Mouse (Mus musculus) gastrocnemius, adult 2 months (tissue): ENCODE measurements around the gene Adgrl1. TPM values are rescaled to one million over a fixed set of nuclear protein-coding genes. Genes with fewer than 3 reads are reported as not detected.

Experiments
- DNase-seq: peaks from one replicate; pipeline ENCODE4 v3.0.0; 2022
- H3K27ac ChIP-seq: fragments of 200-600 bp; 2 replicates; pipeline ENCODE4 v1.8.1; 2022; ENCODE audit warnings: mild to moderate bottlenecking
- H3K4me3 ChIP-seq: fragments of 200-600 bp; 2 replicates; pipeline ENCODE4 v1.8.1; 2022; ENCODE audit warnings: mild to moderate bottlenecking, moderate library complexity
- CTCF ChIP-seq: fragments of 200-600 bp; IDR thresholded peaks from 2 replicates; pipeline ENCODE4 v1.8.1; 2022; ENCODE audit warnings: antibody characterized with exemption, mild to moderate bottlenecking, moderate library complexity
- intact Hi-C: fragments of 180-260 bp; cut with DNase I; formaldehyde crosslinking; loops from one replicate; pipeline ENCODE4 v1.15.1; 2025
- total RNA-seq, 2 experiments: library from RNA; stranded (reverse); gene quantifications; 2 replicates each; pipeline ENCODE4 v1.2.3; 2021

Adgrl1 gene
- total RNA-seq, 2 experiments from 2014 or later: 14.7 to 22.5 TPM

- H3K4me3 ChIP-seq: no peak overlapping the region
- intact Hi-C loops: no loop called here
- no peak for TF ChIP-seq CTCF
- H3K27ac ChIP-seq: no peak overlapping the region
- DNase-seq: no peak
Observed at GRCm38 (mm10) chr8:83892061-83892460, 7.8 kb upstream of the Adgrl1 start.

- TF ChIP-seq CTCF: peak; percentile 94
- peak; percentile 80 for DNase-seq
- Histone ChIP-seq H3K4me3 (no peak overlapping the region), H3K27ac (no peak overlapping the region)
- intact Hi-C loops: loop anchor here (1.0 to 2.0 kb wide), 2 partner anchors 170 to 231 kb away; no protein-coding TSS in a partner anchor
Observed at GRCm38 (mm10) chr8:83893915-83894314, 6.0 kb upstream of the Adgrl1 start.

DNA sequence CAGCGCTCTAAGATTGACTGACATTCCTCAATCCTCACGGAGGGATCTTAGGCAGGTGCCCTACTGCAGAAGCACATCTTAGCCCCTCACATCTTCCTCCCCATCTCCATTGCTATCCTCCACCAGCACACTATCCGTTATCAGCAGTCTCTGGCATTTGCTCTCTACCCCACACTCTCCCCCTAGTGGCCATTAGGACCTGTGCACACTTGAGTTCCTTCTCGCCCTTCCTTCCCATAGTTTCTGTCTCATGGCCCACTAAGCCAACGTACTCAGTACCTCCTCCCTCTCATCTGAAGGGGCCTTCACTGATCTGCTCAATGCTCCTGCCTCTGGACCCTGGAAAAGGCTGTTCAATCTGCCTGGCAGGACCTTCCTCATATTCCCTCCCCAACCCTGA, 4.0 kb upstream of the Adgrl1 start:
- peak; percentile 93 for TF ChIP-seq CTCF
- H3K27ac ChIP-seq: no peak overlapping the region
- intact Hi-C loops: loop anchor here (1.0 to 2.0 kb wide), 2 partner anchors 113 to 233 kb away; no protein-coding TSS in a partner anchor
- DNase-seq: peak; percentile 45
- H3K4me3 ChIP-seq: no peak overlapping the region

DNA sequence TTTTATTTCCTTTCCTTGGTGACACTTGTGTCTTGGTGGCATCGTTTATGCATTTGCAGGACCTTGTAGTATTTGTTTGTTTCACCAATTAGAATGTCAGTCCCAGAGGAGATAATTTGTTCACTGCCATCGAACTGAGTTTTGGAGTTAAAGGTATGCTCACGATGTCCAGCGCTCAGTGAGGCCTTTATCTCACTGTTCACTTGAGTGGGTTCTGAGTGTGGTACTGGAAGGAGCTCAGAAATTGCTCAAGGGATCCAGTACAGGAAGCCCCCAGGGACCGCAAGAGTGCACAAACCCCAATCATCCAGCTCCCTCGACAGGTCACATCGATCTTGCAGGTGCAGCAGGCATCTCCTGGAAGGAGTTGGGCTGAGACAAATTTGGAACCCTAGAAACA, 3.4 kb upstream of the Adgrl1 start:
- no peak overlapping the region for H3K27ac ChIP-seq
- H3K4me3 ChIP-seq: no peak overlapping the region
- no peak for DNase-seq
- intact Hi-C loops: loop anchor here (1.0 kb wide), 1 partner anchor 113 kb away; no protein-coding TSS in a partner anchor
- no peak for TF ChIP-seq CTCF

DNA sequence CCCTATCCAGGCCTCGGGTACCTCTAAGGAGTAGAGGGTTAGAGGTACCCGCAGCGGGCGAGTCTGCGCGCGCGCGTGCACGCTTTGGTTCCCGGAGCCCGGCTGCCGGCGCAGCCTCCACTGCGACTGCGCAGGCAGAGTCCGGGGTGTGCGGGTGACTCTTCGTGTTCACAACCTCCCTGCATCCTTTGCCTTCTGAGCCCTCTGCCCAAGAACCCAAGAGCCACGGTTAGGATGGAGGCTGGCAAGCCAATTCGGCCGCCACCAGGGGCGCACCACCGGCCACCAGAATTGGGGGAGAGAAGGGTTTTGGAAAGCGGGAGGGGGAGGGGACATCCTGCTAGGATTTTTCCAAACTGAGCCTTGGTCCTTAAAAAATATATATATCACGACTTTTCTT, 2.7 kb upstream of the Adgrl1 start:
- peak; percentile 59 for TF ChIP-seq CTCF
- Histone ChIP-seq H3K27ac (peak overlapping the region; percentile 5; the same call in 1 of the 2 replicates), H3K4me3 (peak overlapping the region; percentile 56)
- DNase-seq: peak; percentile 49
- intact Hi-C loops: no loop called here

GRCm38 (mm10) chr8:83898456-83898855, 1.4 kb upstream of the Adgrl1 start:
- no peak for TF ChIP-seq CTCF
- DNase-seq: no peak
- intact Hi-C loops: no loop called here
- peak overlapping the region; percentile 89 for H3K4me3 ChIP-seq
- peak overlapping the region; percentile 84; the same call in 1 of the 2 replicates for H3K27ac ChIP-seq

DNA sequence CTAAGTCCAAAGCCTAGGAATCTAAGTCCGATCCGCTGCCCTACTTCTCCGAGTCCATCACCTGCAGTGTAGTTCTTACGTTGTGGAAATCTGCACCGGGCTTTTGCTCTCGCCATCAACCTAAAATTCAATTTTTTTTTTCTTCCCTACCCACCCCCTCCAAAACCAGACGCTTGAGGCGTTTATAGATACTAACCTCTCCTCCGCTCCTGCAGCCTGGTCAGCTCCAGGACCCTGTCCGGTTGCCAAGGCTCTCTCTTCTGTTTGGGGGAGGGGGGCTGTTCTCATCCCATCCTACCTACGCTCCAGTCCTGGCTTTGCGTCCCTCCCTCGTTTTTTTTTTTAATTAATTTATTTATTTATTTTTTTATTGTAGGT, 931 bp upstream of the Adgrl1 start:
- intact Hi-C loops: no loop called here
- DNase-seq: peak; percentile 51
- Histone ChIP-seq H3K4me3 (peak overlapping the region; percentile 89), H3K27ac (peak overlapping the region; percentile 84)
- TF ChIP-seq CTCF: no peak

DNA sequence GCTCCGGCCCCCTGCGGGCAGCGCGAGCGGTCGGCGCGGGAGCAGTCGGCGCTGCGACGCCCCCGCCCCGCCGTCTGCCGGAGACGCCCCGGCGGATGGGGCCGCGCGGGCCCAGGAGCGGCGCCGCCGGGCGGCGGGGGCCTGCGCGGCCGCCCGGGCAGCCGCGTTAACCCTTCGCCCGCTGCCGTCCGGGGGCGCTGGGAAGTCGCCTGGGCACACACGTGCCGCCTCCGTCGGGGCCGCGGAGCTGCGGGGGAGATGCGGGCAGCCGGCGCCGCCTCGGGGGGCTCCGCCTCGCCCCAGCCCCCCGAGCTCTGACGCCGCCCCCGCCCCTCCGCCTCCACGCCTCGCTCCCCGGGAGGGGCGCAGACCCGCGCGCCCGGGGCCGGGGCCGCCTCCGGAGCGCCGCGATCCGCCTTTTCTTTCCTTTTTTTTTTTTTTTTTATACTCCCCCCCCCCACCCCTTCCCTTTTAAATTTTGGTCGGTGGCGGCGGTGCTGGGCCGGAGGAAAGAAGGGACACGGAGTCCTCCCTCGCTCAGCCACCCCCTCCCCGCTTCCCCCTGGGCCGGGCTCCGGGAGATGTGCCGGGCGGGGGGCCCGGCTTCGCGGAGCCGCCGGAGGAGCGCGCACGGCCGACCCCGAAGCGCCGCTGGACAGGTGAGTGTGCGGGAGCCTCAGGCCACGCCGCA, 506 bp downstream of the Adgrl1 start:
- intact Hi-C loops: no loop called here
- Histone ChIP-seq H3K4me3 (peak overlapping the region; percentile 89), H3K27ac (peak overlapping the region; percentile 84)
- peak; percentile 39 for DNase-seq
- no peak for TF ChIP-seq CTCF

GRCm38 (mm10) chr8:83900957-83901270, 1.0 kb downstream of the Adgrl1 start:
- H3K27ac ChIP-seq: peak overlapping the region; percentile 84

GRCm38 (mm10) chr8:83901566-83902485, 1.9 kb downstream of the Adgrl1 start:
- DNase-seq: no peak
- no peak overlapping the region for H3K27ac ChIP-seq

More at GRCm38 (mm10) chr8:83900957-83901270, 1.0 kb downstream of the Adgrl1 start:
- TF ChIP-seq CTCF: no peak
- DNase-seq: no peak
- H3K4me3 ChIP-seq: peak overlapping the region; percentile 89
- intact Hi-C loops: no loop called here

DNA sequence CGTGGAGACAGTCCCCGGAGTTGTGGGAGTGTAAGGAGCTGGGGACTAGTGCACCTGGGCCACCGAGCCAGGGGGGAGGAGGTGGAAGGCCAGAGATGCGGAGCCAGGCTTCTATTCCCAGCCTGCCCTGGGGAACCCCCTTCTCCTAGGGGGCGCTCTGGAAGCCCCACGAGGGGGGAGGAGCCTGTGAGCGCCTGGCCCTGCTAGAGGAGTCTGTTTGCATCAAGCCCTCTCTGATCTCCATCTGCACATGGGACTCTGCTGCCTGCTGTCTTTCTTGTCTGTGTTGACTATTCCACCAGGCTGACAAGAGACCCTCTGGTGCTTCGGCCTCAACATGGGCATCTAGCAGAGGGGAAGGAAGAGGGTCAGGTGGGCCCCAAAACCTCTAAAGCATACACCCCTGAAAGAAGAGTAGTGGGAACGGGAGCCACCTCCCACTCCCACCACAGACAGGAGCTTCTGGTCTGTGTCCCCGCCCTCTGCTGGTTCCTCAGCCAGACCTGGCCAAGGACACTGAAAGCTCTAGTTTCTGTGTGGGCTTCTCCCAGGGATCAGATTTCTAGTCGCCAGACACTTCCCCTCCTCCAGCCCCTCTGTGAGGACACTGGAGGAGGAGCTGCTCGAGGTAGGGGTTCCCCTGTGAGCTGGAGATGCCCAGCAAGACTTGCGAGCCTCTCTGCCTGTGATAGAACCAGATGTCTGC, 3.2 kb downstream of the Adgrl1 start:
- peak; percentile 34 for TF ChIP-seq CTCF
- Histone ChIP-seq H3K4me3 (0 out of 2 replicates have a peak overlapping the region, but pooled peaks have one; percentile 6), H3K27ac (0 out of 2 replicates have a peak overlapping the region, but pooled peaks have one; percentile 12)
- intact Hi-C loops: no loop called here
- DNase-seq: peak; percentile 61

More at GRCm38 (mm10) chr8:83901566-83902485, 1.9 kb downstream of the Adgrl1 start:
- H3K4me3 ChIP-seq: peak overlapping the region; percentile 89
- intact Hi-C loops: no loop called here
- no peak for TF ChIP-seq CTCF

DNA sequence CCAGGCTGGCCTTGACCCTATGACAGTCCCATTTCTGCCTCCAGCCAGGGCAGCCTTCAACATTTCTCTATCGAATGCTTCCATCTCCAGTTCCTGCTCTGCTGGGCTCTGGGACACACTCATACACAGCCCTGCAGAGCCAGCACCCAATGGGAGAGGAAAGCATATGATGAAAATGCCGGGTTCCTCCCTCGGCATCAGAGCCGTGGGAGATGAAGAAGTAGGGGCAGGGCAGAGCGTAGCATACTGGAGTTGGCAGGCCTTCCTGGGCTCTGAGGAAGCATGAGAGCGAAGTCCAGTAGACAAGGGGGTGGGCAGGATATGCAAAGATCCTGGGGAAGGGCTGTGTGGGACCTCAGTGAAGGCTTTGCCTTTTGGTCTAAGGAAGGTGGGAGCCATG, 8.7 kb downstream of the Adgrl1 start:
- H3K4me3 ChIP-seq: no peak overlapping the region
- no peak for TF ChIP-seq CTCF
- intact Hi-C loops: no loop called here
- no peak for DNase-seq
- no peak overlapping the region for H3K27ac ChIP-seq
